Comparison of ENCODE assay signal across 27 mouse cellular contexts in genomic region chr3:121618561-121618960, GRCm38 (mm10). TPM values are rescaled to one million over a fixed set of nuclear protein-coding genes. Genes with fewer than 3 reads are reported as not detected.
"Had no signal": no experiment of that assay in that cellular context is flagged by ENCODE, and none has a peak within 500 bp of the region (broad histone marks: within the 10 kb centered on the region; RNA-seq: fewer than 3 reads in every experiment).

No protein-coding gene starts in this region.

- DNase-seq: kidney, adult 11 months; kidney, postnatal 10 days; kidney, postnatal 4 days; liver; liver, embryonic 13.5 days; liver, postnatal 0 days; lung, postnatal 36 days; midbrain, embryonic 14.5 days; right cerebral cortex, postnatal 4 days; spleen, adult 18-20 months; thymus, adult 2 months; thymus, postnatal 25 days had no signal

- ATAC-seq: liver, postnatal 0 days had no signal

- H3K27ac ChIP-seq: layer of hippocampus, adult 2 months; limb, embryonic 12.5 days; liver, embryonic 13.5 days; lung, embryonic 15.5 days; midbrain, embryonic 10.5 days; neural tube, embryonic 15.5 days had no signal

- H3K9ac ChIP-seq: limb, embryonic 12.5 days; liver, embryonic 13.5 days; liver, postnatal 0 days; lung, embryonic 15.5 days; neural tube, embryonic 15.5 days had no signal

- H3K36me3 ChIP-seq: limb, embryonic 12.5 days; liver, embryonic 13.5 days; lung, embryonic 15.5 days; midbrain, embryonic 10.5 days; neural tube, embryonic 15.5 days had no signal

- H3K4me1 ChIP-seq: liver, embryonic 13.5 days; neural tube, embryonic 15.5 days had no signal

- H3K9me3 ChIP-seq: limb, embryonic 12.5 days; liver, embryonic 13.5 days; lung, embryonic 15.5 days; midbrain, embryonic 10.5 days; neural tube, embryonic 15.5 days had no signal

- H3K4me2 ChIP-seq: limb, embryonic 12.5 days; liver, embryonic 13.5 days; lung, embryonic 15.5 days; neural tube, embryonic 15.5 days had no signal

- H3K4me3 ChIP-seq: layer of hippocampus, adult 2 months; limb, embryonic 12.5 days; liver, embryonic 13.5 days; lung, embryonic 15.5 days; midbrain, embryonic 10.5 days; myocyte; neural tube, embryonic 15.5 days had no signal

- H3K27me3 ChIP-seq: limb, embryonic 12.5 days; liver, embryonic 13.5 days; lung, embryonic 15.5 days; neural tube, embryonic 15.5 days had no signal

RNA-seq across cellular contexts. Expression of gene 4930432M17Rik, which starts 52.0 kb away (rescaled TPM):
- total RNA-seq: layer of hippocampus, adult 2 months; layer of hippocampus, postnatal 25 days; left cerebral cortex, adult 8-10 months; left cerebral cortex, postnatal 36 days; megakaryocyte, adult 5-6 weeks had no signal
- polyA plus RNA-seq: kidney, embryonic 14.5 days; limb, embryonic 12.5 days; liver, embryonic 13.5 days; liver, postnatal 0 days; lung, embryonic 15.5 days; midbrain, embryonic 10.5 days; midbrain, embryonic 14.5 days; myocyte; neural tube, embryonic 11.5 days; neural tube, embryonic 15.5 days; stomach, embryonic 14.5 days; testis, adult 2 months; thymus, adult 2 months; urinary bladder, adult 2 months had no signal
